Mouse (Mus musculus) liver, postnatal 0 days (tissue): ENCODE measurements around the gene Aes. TPM values are rescaled to one million over a fixed set of nuclear protein-coding genes. Genes with fewer than 3 reads are reported as not detected.

Source experiments
- ATAC-seq: fragments of 200-750 bp; cut with Nextera tagmentation; 2 replicates; pipeline ENCODE4 v1.8.0; 2017; ENCODE audit warnings: mild to moderate bottlenecking, moderate library complexity
- DNase-seq: peaks from one replicate; pipeline ENCODE4 v3.0.0-alpha.2; 2016
- H3K27ac ChIP-seq: fragments of 300-500 bp; sonication (generic); 2 replicates; pipeline ENCODE4 v1.5.1; 2014; ENCODE audit warnings: antibody characterized with exemption, moderate library complexity, mild to moderate bottlenecking, low read depth
- H3K27me3 ChIP-seq: fragments of 300-500 bp; sonication (generic); 2 replicates; pipeline ENCODE4 v1.6.1; 2014; ENCODE audit warnings: low read length, control low read depth, mixed read lengths; ENCODE audit not compliant: insufficient read depth
- H3K36me3 ChIP-seq: fragments of 300-500 bp; sonication (generic); replicated peaks from 2 replicates; pipeline ENCODE4 v1.6.1; 2014; ENCODE audit warnings: mild to moderate bottlenecking, control low read depth, low read length, moderate library complexity, mixed read lengths; ENCODE audit not compliant: insufficient read depth
- H3K4me1 ChIP-seq: fragments of 300-500 bp; sonication (generic); 2 replicates; pipeline ENCODE4 v1.6.1; 2014; ENCODE audit warnings: antibody characterized with exemption, mild to moderate bottlenecking, control low read depth; ENCODE audit not compliant: insufficient read depth
- H3K4me2 ChIP-seq: fragments of 300-500 bp; sonication (generic); 2 replicates; pipeline ENCODE4 v1.6.1; 2014; ENCODE audit warnings: low read depth, mild to moderate bottlenecking, low read length, moderate library complexity, mixed read lengths
- H3K4me3 ChIP-seq: fragments of 300-500 bp; sonication (generic); 2 replicates; pipeline ENCODE4 v1.5.1; 2014; ENCODE audit warnings: low read depth, low read length
- H3K9ac ChIP-seq: fragments of 300-500 bp; sonication (generic); replicated peaks from 2 replicates; pipeline ENCODE4 v1.6.1; 2014; ENCODE audit warnings: mild to moderate bottlenecking, moderate library complexity
- H3K9me3 ChIP-seq: fragments of 300-500 bp; sonication (generic); 2 replicates; pipeline ENCODE4 v1.6.1; 2016; ENCODE audit warnings: mild to moderate bottlenecking, control low read depth, low read length, mixed read lengths
- CTCF ChIP-seq: sonication (generic); IDR thresholded peaks from 2 replicates; pipeline ENCODE4 v1.5.1; 2016; ENCODE audit warnings: antibody characterized with exemption, low read depth
- EP300 ChIP-seq: IDR thresholded peaks from 2 replicates; pipeline ENCODE4 v1.6.1; 2016; ENCODE audit warnings: antibody characterized with exemption, low read depth, mild to moderate bottlenecking
- WGBS: fragments of 180-500 bp; shearing (Covaris S2); extraction: QIAGEN DNeasy Blood & Tissue Kit; methylation state at CpG from one replicate; pipeline ENCODE4 v1.1.7; 2014; ENCODE audit not compliant: insufficient replicate concordance; 5-methylcytosine and 5-hydroxymethylcytosine counted together
- polyA plus RNA-seq: library from polyadenylated mRNA; unstranded; fragments of >200 nt; fragmentation: Nextera tagmentation; extraction: Ambion mirVana; gene quantifications from 2 replicates; pipeline ENCODE4 v1.2.1, GENCODE M21; 2015

Aes gene
- polyA plus RNA-seq, 1 experiment from 2014 or later = 256 TPM

GRCm38 (mm10) chr10:81546788-81547571, 12.3 kb upstream of the Aes start:
- 88% methylated on average over 13 of the region's 13 CpGs for WGBS

GRCm38 (mm10) chr10:81548944-81549343, 10.3 kb upstream of the Aes start:
- no peak for ATAC-seq
- H3K9ac ChIP-seq = no peak overlapping the region
- WGBS = 74% methylated on average over 5 of the region's 5 CpGs

More at GRCm38 (mm10) chr10:81546788-81547571, 12.3 kb upstream of the Aes start:
- Histone ChIP-seq H3K4me2 (no peak overlapping the region), H3K4me1 (peaks cover 45% of the 10 kb centered on the region), H3K27ac (0 out of 2 replicates have a peak overlapping the region, but pooled peaks have one; percentile 31), H3K4me3 (no peak overlapping the region), H3K36me3 (no peaks in the 10 kb centered on the region), H3K27me3 (no peaks in the 10 kb centered on the region), H3K9me3 (no peaks in the 10 kb centered on the region), H3K9ac (peak overlapping the region; percentile 48; the same call in 1 of the 2 replicates)
- DNase-seq (no peak), ATAC-seq (no peak)
- no peak for TF ChIP-seq EP300
- no peak for TF ChIP-seq CTCF

GRCm38 (mm10) chr10:81550257-81550656, 9.0 kb upstream of the Aes start:
- H3K9ac ChIP-seq = no peak overlapping the region
- 16% methylated on average over 7 of the region's 7 CpGs for WGBS
- no peak overlapping the region for H3K27ac ChIP-seq
- no peak overlapping the region for H3K4me2 ChIP-seq
- H3K9me3 ChIP-seq = no peaks in the 10 kb centered on the region
- no peaks in the 10 kb centered on the region for H3K36me3 ChIP-seq
- H3K4me1 ChIP-seq = peaks cover 20% of the 10 kb centered on the region
- ATAC-seq (no peak), DNase-seq (peak; percentile 86)
- peak; percentile 90 for TF ChIP-seq CTCF
- no peak for TF ChIP-seq EP300
- H3K27me3 ChIP-seq = no peaks in the 10 kb centered on the region
- no peak overlapping the region for H3K4me3 ChIP-seq

More at GRCm38 (mm10) chr10:81548944-81549343, 10.3 kb upstream of the Aes start:
- no peak for TF ChIP-seq CTCF
- TF ChIP-seq EP300 = no peak
- no peak for DNase-seq
- no peak overlapping the region for H3K4me3 ChIP-seq
- H3K9me3 ChIP-seq = no peaks in the 10 kb centered on the region
- peaks cover 26% of the 10 kb centered on the region for H3K4me1 ChIP-seq
- H3K36me3 ChIP-seq = no peaks in the 10 kb centered on the region
- H3K27me3 ChIP-seq = no peaks in the 10 kb centered on the region
- no peak overlapping the region for H3K4me2 ChIP-seq
- no peak overlapping the region for H3K27ac ChIP-seq

GRCm38 (mm10) chr10:81551597-81552102, 7.6 kb upstream of the Aes start:
- peak; percentile 94 for ATAC-seq
- peak; percentile 86 for DNase-seq
- H3K36me3 ChIP-seq = no peaks in the 10 kb centered on the region
- under 1% methylated on average over 12 of the region's 12 CpGs for WGBS
- H3K4me3 ChIP-seq = no peak overlapping the region
- H3K4me2 ChIP-seq = no peak overlapping the region
- H3K4me1 ChIP-seq = peaks cover 10% of the 10 kb centered on the region
- peak; percentile 92 for TF ChIP-seq CTCF
- peak; percentile 48 for TF ChIP-seq EP300
- no peaks in the 10 kb centered on the region for H3K9me3 ChIP-seq
- no peak overlapping the region; the same call in 1 of the 2 replicates for H3K9ac ChIP-seq
- peak overlapping the region; percentile 51; the same call in 1 of the 2 replicates for H3K27ac ChIP-seq
- H3K27me3 ChIP-seq = no peaks in the 10 kb centered on the region

GRCm38 (mm10) chr10:81553232-81553631, 6.1 kb upstream of the Aes start:
- Histone ChIP-seq H3K9ac (no peak overlapping the region), H3K4me3 (no peak overlapping the region), H3K4me2 (no peak overlapping the region), H3K27me3 (no peaks in the 10 kb centered on the region), H3K4me1 (peaks cover 8% of the 10 kb centered on the region), H3K9me3 (no peaks in the 10 kb centered on the region), H3K27ac (no peak overlapping the region), H3K36me3 (no peaks in the 10 kb centered on the region)
- 82% methylated on average over 5 of the region's 5 CpGs for WGBS
- DNase-seq (peak; percentile 69), ATAC-seq (no peak)
- TF ChIP-seq CTCF (peak; percentile 73), EP300 (no peak)

GRCm38 (mm10) chr10:81553807-81554755, 5.2 kb upstream of the Aes start:
- H3K27me3 ChIP-seq = no peaks in the 10 kb centered on the region
- no peak overlapping the region for H3K4me2 ChIP-seq
- no peaks in the 10 kb centered on the region for H3K36me3 ChIP-seq
- no peak for DNase-seq
- ATAC-seq = no peak
- no peaks in the 10 kb centered on the region for H3K9me3 ChIP-seq
- WGBS = 70% methylated on average over 6 of the region's 6 CpGs
- H3K9ac ChIP-seq = no peak overlapping the region
- H3K27ac ChIP-seq = no peak overlapping the region
- no peak for TF ChIP-seq EP300
- no peak for TF ChIP-seq CTCF
- H3K4me1 ChIP-seq = peaks cover 14% of the 10 kb centered on the region
- no peak overlapping the region for H3K4me3 ChIP-seq
